Mouse (Mus musculus) thymus, adult 2 months (tissue): ENCODE measurements around the gene Olfr329-ps.
"Not testable (repeated sequence)": the region's sequence is repeated elsewhere in the genome, so short reads cannot be mapped to it uniquely, and the experiment has no call there.

Experiments
- CTCF ChIP-seq: fragments of 200-500 bp; IDR thresholded peaks from 2 replicates; pipeline ENCODE4 v1.5.1; 2012; ENCODE audit warnings: mild to moderate bottlenecking, control low read depth, low read length, moderate library complexity, borderline replicate concordance; ENCODE audit not compliant: control insufficient read depth, poor library complexity, insufficient read depth; ENCODE audit errors: extremely low read depth
- POLR2A ChIP-seq: fragments of 200-500 bp; IDR thresholded peaks from 2 replicates; pipeline ENCODE4 v1.6.1; 2012; ENCODE audit warnings: mild to moderate bottlenecking, low read length, control low read depth, moderate library complexity; ENCODE audit not compliant: control insufficient read depth, poor library complexity, insufficient read depth; ENCODE audit errors: extremely low read depth

DNA sequence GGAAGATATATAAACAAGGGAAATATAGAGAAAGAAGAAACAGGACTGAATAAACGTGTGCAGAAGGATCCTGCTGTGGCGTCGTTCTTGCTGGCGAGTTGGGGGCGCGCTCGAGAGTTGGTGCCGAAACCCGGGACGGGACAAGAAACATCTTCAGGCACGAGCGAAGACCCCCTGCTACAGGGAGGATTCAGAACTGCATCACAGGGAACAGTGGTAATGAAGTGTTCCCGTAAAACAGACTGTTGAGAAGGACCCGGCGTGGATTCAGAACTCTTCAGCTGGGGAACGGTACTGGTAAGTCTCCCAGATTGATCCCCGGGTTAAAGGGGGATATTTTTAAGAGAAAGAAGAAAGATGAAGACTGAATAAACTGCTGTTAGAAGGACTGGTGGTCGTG, 27.3 kb downstream of the Olfr329-ps start:
- TF ChIP-seq POLR2A, CTCF: not testable (repeated sequence)
